Mouse (Mus musculus) stomach, postnatal 0 days (tissue): ENCODE data around the gene Fbxl7. TPM values are rescaled to one million over a fixed set of nuclear protein-coding genes. Genes with fewer than 3 reads are reported as not detected.

Experiments used
- ATAC-seq: fragments of 200-750 bp; cut with Nextera tagmentation; 2 replicates; pipeline ENCODE4 v1.8.0; 2017; ENCODE audit not compliant: low FRiP score, low TSS enrichment
- DNase-seq: peaks from one replicate; pipeline ENCODE4 v3.0.0-alpha.2; 2016; ENCODE audit warnings: low spot score
- H3K27ac ChIP-seq: fragments of 300-500 bp; sonication (generic); replicated peaks from 2 replicates; pipeline ENCODE4 v1.5.1; 2014; ENCODE audit warnings: mild to moderate bottlenecking, control low read depth
- H3K27me3 ChIP-seq: fragments of 300-500 bp; sonication (generic); 2 replicates; pipeline ENCODE4 v1.6.1; 2014; ENCODE audit warnings: low read length; ENCODE audit not compliant: control insufficient read depth, insufficient read depth
- H3K36me3 ChIP-seq: fragments of 300-500 bp; sonication (generic); 2 replicates; pipeline ENCODE4 v1.6.1; 2014; ENCODE audit warnings: low read length, mixed read lengths; ENCODE audit not compliant: control insufficient read depth, insufficient read depth
- H3K4me1 ChIP-seq: fragments of 300-500 bp; sonication (generic); replicated peaks from 2 replicates; pipeline ENCODE4 v1.6.1; 2014; ENCODE audit warnings: antibody characterized with exemption; ENCODE audit not compliant: control insufficient read depth, insufficient read depth
- H3K4me2 ChIP-seq: fragments of 300-500 bp; sonication (generic); replicated peaks from 2 replicates; pipeline ENCODE4 v1.6.1; 2014; ENCODE audit warnings: low read depth, mild to moderate bottlenecking, control low read depth, moderate library complexity
- H3K4me3 ChIP-seq: fragments of 300-500 bp; sonication (generic); 2 replicates; pipeline ENCODE4 v1.5.1; 2014; ENCODE audit warnings: low read depth, low read length, control low read depth
- H3K9ac ChIP-seq: fragments of 300-500 bp; sonication (generic); 2 replicates; pipeline ENCODE4 v1.6.1; 2014; ENCODE audit warnings: mild to moderate bottlenecking, low read length, control low read depth, mixed read lengths
- H3K9me3 ChIP-seq: fragments of 300-500 bp; sonication (generic); 2 replicates; pipeline ENCODE4 v1.6.1; 2016; ENCODE audit warnings: low read length; ENCODE audit not compliant: control insufficient read depth
- CTCF ChIP-seq: IDR thresholded peaks from 2 replicates; pipeline ENCODE4 v1.5.1; 2016; ENCODE audit warnings: antibody characterized with exemption, low read depth, mild to moderate bottlenecking, moderate library complexity
- EP300 ChIP-seq: optimal IDR thresholded peaks from 2 replicates; pipeline ENCODE3; 2016; ENCODE audit warnings: antibody characterized with exemption
- WGBS: fragments of 180-500 bp; shearing (Covaris S2); extraction: QIAGEN DNeasy Blood & Tissue Kit; methylation state at CpG from one replicate; pipeline ENCODE4 v1.1.7; 2014; 5-methylcytosine and 5-hydroxymethylcytosine counted together
- polyA plus RNA-seq: library from polyadenylated mRNA; unstranded; fragments of >200 nt; fragmentation: Nextera tagmentation; extraction: Ambion mirVana; gene quantifications from 2 replicates; pipeline ENCODE4 v1.2.1, GENCODE M21; 2015

Gene Fbxl7
- polyA plus RNA-seq, 1 experiment from 2014 or later = 4.1 TPM

GRCm38 (mm10) chr15:26838386-26838785 lies 57.0 kb downstream of the Fbxl7 start:
- Histone ChIP-seq H3K27ac (no peak overlapping the region), H3K4me3 (no peak overlapping the region), H3K4me1 (no peaks in the 10 kb centered on the region), H3K4me2 (no peak overlapping the region), H3K9me3 (no peaks in the 10 kb centered on the region), H3K27me3 (no peaks in the 10 kb centered on the region), H3K36me3 (no peaks in the 10 kb centered on the region), H3K9ac (no peak overlapping the region)
- 95% methylated on average over 1 of the region's 1 CpGs for WGBS
- DNase-seq (no peak), ATAC-seq (no peak)
- TF ChIP-seq CTCF (no peak), EP300 (no peak)

- 47% methylated on average over 3 of the region's 3 CpGs for WGBS
- no peaks in the 10 kb centered on the region for H3K4me1 ChIP-seq
These were observed 58.2 kb downstream of the Fbxl7 start for GRCm38 (mm10) chr15:26837200-26837599.

GRCm38 (mm10) chr15:26834415-26834814 lies 61.0 kb downstream of the Fbxl7 start:
- no peaks in the 10 kb centered on the region for H3K27me3 ChIP-seq
- WGBS = 65% methylated on average over 5 of the region's 5 CpGs
- H3K9ac ChIP-seq = no peak overlapping the region
- TF ChIP-seq EP300 (no peak), CTCF (no peak)
- no peak overlapping the region for H3K4me2 ChIP-seq
- no peak overlapping the region for H3K27ac ChIP-seq
- no peak for ATAC-seq
- no peaks in the 10 kb centered on the region for H3K9me3 ChIP-seq
- H3K4me1 ChIP-seq = no peaks in the 10 kb centered on the region
- no peaks in the 10 kb centered on the region for H3K36me3 ChIP-seq
- DNase-seq = no peak
- no peak overlapping the region for H3K4me3 ChIP-seq

More at GRCm38 (mm10) chr15:26837200-26837599, 58.2 kb downstream of the Fbxl7 start:
- Histone ChIP-seq H3K9me3 (no peaks in the 10 kb centered on the region), H3K4me3 (no peak overlapping the region), H3K27me3 (no peaks in the 10 kb centered on the region), H3K36me3 (no peaks in the 10 kb centered on the region), H3K4me2 (no peak overlapping the region), H3K27ac (no peak overlapping the region), H3K9ac (no peak overlapping the region)
- TF ChIP-seq EP300 (no peak), CTCF (no peak)
- ATAC-seq = no peak
- DNase-seq = no peak

- no peak for ATAC-seq
- 85% methylated on average over 4 of the region's 4 CpGs for WGBS
- TF ChIP-seq EP300 (no peak), CTCF (no peak)
These were observed 64.2 kb downstream of the Fbxl7 start for GRCm38 (mm10) chr15:26831141-26831540.

GRCm38 (mm10) chr15:26816931-26817330 lies 78.4 kb downstream of the Fbxl7 start:
- ATAC-seq (no peak), DNase-seq (no peak)
- TF ChIP-seq CTCF (no peak), EP300 (no peak)
- H3K27ac ChIP-seq = no peak overlapping the region
- H3K9me3 ChIP-seq = no peaks in the 10 kb centered on the region
- no peak overlapping the region for H3K4me3 ChIP-seq
- H3K4me2 ChIP-seq = no peak overlapping the region
- no peak overlapping the region for H3K9ac ChIP-seq
- no peaks in the 10 kb centered on the region for H3K36me3 ChIP-seq
- WGBS = 70% methylated on average over 1 of the region's 1 CpGs
- H3K4me1 ChIP-seq = no peaks in the 10 kb centered on the region
- H3K27me3 ChIP-seq = no peaks in the 10 kb centered on the region

More at GRCm38 (mm10) chr15:26831141-26831540, 64.2 kb downstream of the Fbxl7 start:
- Histone ChIP-seq H3K4me1 (no peaks in the 10 kb centered on the region), H3K27ac (no peak overlapping the region), H3K9me3 (no peaks in the 10 kb centered on the region), H3K27me3 (no peaks in the 10 kb centered on the region), H3K9ac (no peak overlapping the region), H3K36me3 (no peaks in the 10 kb centered on the region), H3K4me2 (no peak overlapping the region), H3K4me3 (no peak overlapping the region)
- DNase-seq = no peak

- no peak for ATAC-seq
- H3K36me3 ChIP-seq = no peaks in the 10 kb centered on the region
- 50% methylated on average over 3 of the region's 3 CpGs for WGBS
These were observed 82.5 kb downstream of the Fbxl7 start for GRCm38 (mm10) chr15:26812856-26813255.

More at GRCm38 (mm10) chr15:26812856-26813255, 82.5 kb downstream of the Fbxl7 start:
- H3K4me3 ChIP-seq = no peak overlapping the region
- H3K4me1 ChIP-seq = no peaks in the 10 kb centered on the region
- TF ChIP-seq EP300 (no peak), CTCF (no peak)
- no peak for DNase-seq
- H3K4me2 ChIP-seq = no peak overlapping the region
- no peak overlapping the region for H3K27ac ChIP-seq
- no peaks in the 10 kb centered on the region for H3K9me3 ChIP-seq
- no peak overlapping the region for H3K9ac ChIP-seq
- no peaks in the 10 kb centered on the region for H3K27me3 ChIP-seq
